Mouse (Mus musculus) G1E (cell line): ENCODE results near the gene Cdh18. TPM values are rescaled to one million over a fixed set of nuclear protein-coding genes. Genes with fewer than 3 reads are reported as not detected.

Source experiments
- ATAC-seq: 2 replicates; pipeline ENCODE4 v1.8.0; 2016; ENCODE audit warnings: mild to moderate bottlenecking; ENCODE audit not compliant: insufficient number of reproducible peaks, poor library complexity, low FRiP score, severe bottlenecking; ENCODE audit errors: extremely low read depth
- DNase-seq: peaks from one replicate; pipeline ENCODE4 v3.0.0; 2012; ENCODE audit warnings: low spot score
- H3K27me3 ChIP-seq: 2 replicates; pipeline ENCODE4 v1.6.1; 2012; ENCODE audit warnings: mild to moderate bottlenecking, low read length, inconsistent platforms; ENCODE audit not compliant: insufficient read depth
- H3K36me3 ChIP-seq: replicated peaks from 2 replicates; pipeline ENCODE3; 2012; ENCODE audit warnings: mild to moderate bottlenecking, inconsistent platforms
- H3K4me1 ChIP-seq: 2 replicates; pipeline ENCODE4 v1.6.1; 2012; ENCODE audit warnings: low read depth, low read length, inconsistent platforms, mixed read lengths; ENCODE audit not compliant: insufficient read depth
- H3K4me3 ChIP-seq: 2 replicates; pipeline ENCODE4 v1.5.1; 2012; ENCODE audit warnings: low read depth, mild to moderate bottlenecking, inconsistent platforms, low read length, moderate library complexity, mixed read lengths
- H3K9me3 ChIP-seq: replicated peaks from 2 replicates; pipeline ENCODE4 v1.6.1; 2012; ENCODE audit warnings: inconsistent platforms
- CTCF ChIP-seq: IDR thresholded peaks from 2 replicates; pipeline ENCODE4 v1.5.1; 2012; ENCODE audit warnings: low read depth, low read length, inconsistent platforms, mixed read lengths
- GATA1 ChIP-seq: IDR thresholded peaks from 2 replicates; pipeline ENCODE4 v1.6.1; 2012; ENCODE audit warnings: borderline replicate concordance, low read length, inconsistent platforms, mixed read lengths
- GATA2 ChIP-seq: IDR thresholded peaks from 2 replicates; pipeline ENCODE4 v1.6.1; 2012; ENCODE audit warnings: low read depth, low read length, inconsistent platforms, borderline replicate concordance
- POLR2AphosphoS5 ChIP-seq: IDR thresholded peaks from 2 replicates; pipeline ENCODE4 v1.6.1; 2012; ENCODE audit warnings: low read depth, low read length, inconsistent platforms; ENCODE audit not compliant: insufficient replicate concordance
- TAL1 ChIP-seq: conservative IDR thresholded peaks from 2 replicates; pipeline ENCODE4 v1.6.1; 2012; ENCODE audit warnings: low read depth, low read length, inconsistent platforms, mixed read lengths
- polyA plus RNA-seq: library from polyadenylated mRNA; stranded (reverse); fragments of >175 nt; gene quantifications from 2 replicates; pipeline ENCODE4 v1.2.3, GENCODE M21; 2012
- total RNA-seq, 2 experiments: library from RNA; stranded (forward) in 1 of 2; stranded (reverse) in 1 of 2; fragments of 200-1000 nt in 1 of 2; fragments of >200 nt in 1 of 2; fragmentation: Nextera tagmentation in 1 of 2; gene quantifications; 2 replicates each; pipeline ENCODE4 v1.2.3; 2014 to 2017

Gene Cdh18
- total and polyA plus RNA-seq, 3 experiments = 0.16 TPM; not detected in 2

GRCm38 (mm10) chr15:23509694-23510093 lies 960.9 kb downstream of the Cdh18 start:
- ATAC-seq = no peak
- no peaks in the 10 kb centered on the region for H3K36me3 ChIP-seq
- TF ChIP-seq GATA2 = no peak
- TF ChIP-seq TAL1 = no peak
- TF ChIP-seq POLR2AphosphoS5 = no peak
- TF ChIP-seq GATA1 = no peak
- TF ChIP-seq CTCF = no peak

DNA sequence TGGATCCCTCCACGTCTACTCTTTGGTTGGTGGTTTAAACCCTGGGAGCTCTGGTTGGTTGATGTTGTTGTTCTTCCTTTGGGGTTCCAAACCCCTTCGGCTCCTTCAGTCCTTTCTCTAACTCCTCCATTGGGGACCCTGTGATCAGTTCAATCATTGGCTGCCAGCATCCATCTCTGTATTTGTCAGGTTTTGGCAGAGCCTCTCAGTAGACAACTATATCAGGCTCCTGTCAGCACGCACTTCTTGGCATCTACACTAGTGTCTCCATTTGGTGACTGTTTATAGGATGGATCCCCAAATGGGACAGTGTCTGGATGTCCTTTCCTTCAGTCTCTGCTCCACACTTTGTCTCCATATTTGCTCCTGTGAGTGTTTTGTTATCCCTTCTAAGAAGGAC lies 967.0 kb downstream of the Cdh18 start:
- H3K4me1 ChIP-seq = no peaks in the 10 kb centered on the region
- no peaks in the 10 kb centered on the region for H3K9me3 ChIP-seq
- no peak overlapping the region for H3K4me3 ChIP-seq
- ATAC-seq (no peak), DNase-seq (no peak)
- TF ChIP-seq GATA1 (no peak), POLR2AphosphoS5 (no peak), TAL1 (no peak), CTCF (no peak), GATA2 (no peak)
- H3K36me3 ChIP-seq = no peaks in the 10 kb centered on the region
- no peaks in the 10 kb centered on the region for H3K27me3 ChIP-seq

More at GRCm38 (mm10) chr15:23509694-23510093, 960.9 kb downstream of the Cdh18 start:
- no peak for DNase-seq
- H3K4me3 ChIP-seq = no peak overlapping the region
- H3K4me1 ChIP-seq = no peaks in the 10 kb centered on the region
- no peaks in the 10 kb centered on the region for H3K27me3 ChIP-seq
- no peaks in the 10 kb centered on the region for H3K9me3 ChIP-seq

GRCm38 (mm10) chr15:23518079-23518478 lies 969.3 kb downstream of the Cdh18 start:
- no peaks in the 10 kb centered on the region for H3K4me1 ChIP-seq
- H3K27me3 ChIP-seq = no peaks in the 10 kb centered on the region
- ATAC-seq = no peak
- no peak overlapping the region for H3K4me3 ChIP-seq
- TF ChIP-seq POLR2AphosphoS5 (no peak), TAL1 (no peak), GATA1 (no peak), GATA2 (no peak), CTCF (no peak)
- H3K36me3 ChIP-seq = no peaks in the 10 kb centered on the region
- DNase-seq = no peak
- H3K9me3 ChIP-seq = no peaks in the 10 kb centered on the region
